Mouse (Mus musculus) myocyte (in vitro differentiated cells): ENCODE data around the gene Slx4.
"Not testable (repeated sequence)": the region's sequence is repeated elsewhere in the genome, so short reads cannot be mapped to it uniquely, and the experiment has no call there.

Experiments
- CEBPB ChIP-seq: IDR thresholded peaks from 2 replicates; pipeline ENCODE4 v1.6.1; 2011; ENCODE audit warnings: mild to moderate bottlenecking, moderate library complexity; ENCODE audit not compliant: poor library complexity, insufficient read depth, severe bottlenecking
- E2F4 ChIP-seq: IDR thresholded peaks from one replicate; pipeline ENCODE4 v1.6.1; 2011; ENCODE audit warnings: mild to moderate bottlenecking, control low read depth, moderate library complexity; ENCODE audit not compliant: insufficient read depth
- MAX ChIP-seq: IDR thresholded peaks from one replicate; pipeline ENCODE4 v1.6.1; 2011; ENCODE audit warnings: low read depth, mild to moderate bottlenecking, control low read depth
- MYOD1 ChIP-seq, 3 experiments: IDR thresholded peaks; one replicate each; pipeline ENCODE4 v1.6.1; 2011; ENCODE audit warnings: control low read depth in 2 of 3, low read depth in 2 of 3, mild to moderate bottlenecking in 2 of 3, moderate library complexity in 1 of 3; ENCODE audit not compliant: insufficient read length in 2 of 3, control insufficient read depth in 1 of 3
- POLR2A ChIP-seq: IDR thresholded peaks from one replicate; pipeline ENCODE4 v1.6.1; 2011; ENCODE audit warnings: low read depth, mild to moderate bottlenecking, control low read depth, moderate library complexity; ENCODE audit not compliant: insufficient read length
- POLR2AphosphoS2 ChIP-seq: IDR thresholded peaks from one replicate; pipeline ENCODE4 v1.6.1; 2011; ENCODE audit warnings: low read depth, control low read depth; ENCODE audit not compliant: insufficient read length
- REST ChIP-seq: IDR thresholded peaks from one replicate; pipeline ENCODE4 v1.6.1; 2011; ENCODE audit warnings: mild to moderate bottlenecking, control low read depth, moderate library complexity; ENCODE audit not compliant: insufficient read depth, insufficient read length
- SRF ChIP-seq: IDR thresholded peaks from one replicate; pipeline ENCODE4 v1.6.1; 2011; ENCODE audit warnings: low read depth; ENCODE audit not compliant: control insufficient read depth, insufficient read length
- USF1 ChIP-seq: IDR thresholded peaks from one replicate; pipeline ENCODE4 v1.6.1; 2011; ENCODE audit warnings: low read depth, mild to moderate bottlenecking, control low read depth, moderate library complexity

DNA sequence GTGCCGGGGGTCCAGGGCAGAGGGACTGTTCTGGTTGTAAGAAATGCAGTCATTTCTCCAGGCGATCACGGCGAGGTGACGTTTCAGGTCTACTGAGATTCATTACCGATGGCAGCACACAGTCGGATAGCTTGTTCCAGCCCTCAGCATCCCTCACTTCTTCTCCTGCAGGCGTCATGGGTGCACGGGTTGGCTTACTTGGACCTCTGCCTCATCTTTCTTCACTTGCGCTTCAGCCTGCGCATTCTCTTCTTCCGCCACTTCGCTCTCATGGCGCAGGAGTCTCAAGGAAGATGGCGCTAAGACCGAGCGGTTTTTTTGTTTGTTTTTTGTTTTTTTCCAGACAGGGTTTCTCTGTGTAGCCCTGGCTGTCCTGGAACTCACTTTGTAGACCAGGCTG, 13.2 kb upstream of the Slx4 start:
- TF ChIP-seq POLR2A; E2F4; MAX; SRF; CEBPB; MYOD1 (IDR thresholded peaks at IDR 0.05; ENCODE audit: control insufficient read depth in 1 of 3, insufficient read length in 2 of 3, low read depth in 2 of 3); USF1; POLR2AphosphoS2; REST: not testable (repeated sequence)
